Mouse (Mus musculus): ENCODE results near the gene Apoa4. TPM values are rescaled to one million over a fixed set of nuclear protein-coding genes. Genes with fewer than 3 reads are reported as not detected.

Apoa4 gene
- total and polyA plus RNA-seq, 2 experiments, result 177 to 323 TPM

DNA sequence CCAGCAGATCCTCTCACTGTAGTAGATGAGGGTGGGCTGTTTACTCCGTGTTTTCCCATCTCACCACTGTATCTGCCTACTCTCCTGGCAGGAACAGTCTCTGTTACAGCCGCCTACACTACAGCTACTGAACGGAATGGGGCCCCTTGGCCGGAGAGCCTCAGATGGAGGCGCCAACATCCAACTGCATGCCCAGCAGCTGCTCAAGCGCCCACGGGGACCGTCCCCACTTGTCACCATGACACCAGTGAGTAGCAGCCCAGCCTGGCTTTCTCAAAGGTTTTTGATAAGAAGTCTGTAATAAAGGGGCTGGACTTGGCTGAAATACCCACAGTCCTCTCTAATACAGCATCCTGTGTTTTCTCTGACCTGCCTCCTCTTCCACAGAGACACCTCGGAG lies 42.0 kb upstream of the Apoa4 start:
- Histone ChIP-seq H3K4me1 (ENCODE audit: control insufficient read depth, insufficient read depth, low read length) (peaks cover 46% of the 10 kb centered on the region), H3K27ac (replicated peaks; ENCODE audit: insufficient read depth, low read depth, low read length) (peak overlapping the region; percentile 99), H3K27me3 (ENCODE audit: control insufficient read depth, insufficient read depth, low read length) (no peaks in the 10 kb centered on the region), H3K9ac (ENCODE audit: low read depth, low read length) (peak overlapping the region; percentile 64), H3K4me3 (ENCODE audit: insufficient read depth, low read depth, low read length) (no peak overlapping the region), H3K36me3 (ENCODE audit: control insufficient read depth, insufficient read depth, low read length) (peaks cover 18% of the 10 kb centered on the region), H3K79me2 (ENCODE audit: control insufficient read depth, insufficient read depth, low read length) (no peaks in the 10 kb centered on the region)
- TF ChIP-seq POLR2A (IDR thresholded peaks at IDR 0.05; ENCODE audit: extremely low read depth, insufficient read depth, low read length) (no peak), CTCF (IDR thresholded peaks at IDR 0.05; ENCODE audit: low read depth, low read length) (no peak)
- WGBS, result 49% methylated on average over 9 of the region's 9 CpGs
- peak; percentile 51 for DNase-seq (ENCODE audit: extremely low read depth, low read depth, low spot score)

DNA sequence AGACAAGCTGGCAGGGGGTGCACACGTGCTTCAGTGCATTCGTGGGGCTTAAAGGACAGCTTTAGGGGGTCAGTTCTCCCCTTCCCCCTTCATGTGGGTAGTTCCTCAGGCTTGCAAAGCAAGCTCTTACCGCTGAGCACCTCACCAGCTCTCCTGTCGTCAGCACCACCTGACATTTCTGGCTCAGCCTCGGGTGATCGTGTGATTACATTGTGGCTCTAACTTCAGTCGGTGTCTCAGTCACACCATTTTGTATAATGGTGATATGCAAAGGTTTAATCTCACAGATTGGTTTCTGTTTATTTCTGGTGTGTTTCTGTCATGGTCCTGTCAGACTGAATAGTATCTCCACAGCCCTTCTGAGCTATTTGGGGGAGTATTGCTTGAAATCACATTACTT lies 41.6 kb upstream of the Apoa4 start:
- Histone ChIP-seq H3K27me3 (ENCODE audit: control insufficient read depth, insufficient read depth, low read length) (no peaks in the 10 kb centered on the region), H3K9ac (ENCODE audit: low read depth, low read length) (peak overlapping the region; percentile 29), H3K36me3 (ENCODE audit: control insufficient read depth, insufficient read depth, low read length) (peaks cover 18% of the 10 kb centered on the region), H3K27ac (replicated peaks; ENCODE audit: insufficient read depth, low read depth, low read length) (peak overlapping the region; percentile 99), H3K4me1 (ENCODE audit: control insufficient read depth, insufficient read depth, low read length) (peaks cover 46% of the 10 kb centered on the region), H3K4me3 (ENCODE audit: insufficient read depth, low read depth, low read length) (no peak overlapping the region), H3K79me2 (ENCODE audit: control insufficient read depth, insufficient read depth, low read length) (no peaks in the 10 kb centered on the region)
- WGBS, result 40% methylated on average over 7 of the region's 7 CpGs
- DNase-seq (ENCODE audit: extremely low read depth, low read depth, low spot score), result peak; percentile 81
- no peak for TF ChIP-seq POLR2A (IDR thresholded peaks at IDR 0.05; ENCODE audit: extremely low read depth, insufficient read depth, low read length)
- TF ChIP-seq CTCF (IDR thresholded peaks at IDR 0.05; ENCODE audit: low read depth, low read length), result no peak

DNA sequence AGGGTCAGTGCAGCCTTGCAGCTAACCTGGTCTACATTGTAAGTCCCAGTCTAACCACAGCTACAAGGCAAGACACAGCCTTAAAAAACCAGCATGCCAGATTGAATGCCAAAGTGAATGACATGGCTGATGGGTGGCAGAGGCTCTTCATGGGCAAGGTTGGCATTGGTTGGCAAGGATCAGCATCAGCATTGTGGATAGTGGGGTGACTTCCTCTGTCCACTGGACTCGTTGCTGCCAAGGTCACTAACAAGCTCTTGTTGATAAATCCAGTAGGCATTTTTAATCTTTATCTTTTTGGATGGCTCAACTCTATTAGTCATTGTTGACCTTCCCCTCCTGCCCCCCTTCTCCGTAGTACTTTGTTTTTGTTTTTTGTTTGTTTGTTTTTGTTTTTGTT lies 40.9 kb upstream of the Apoa4 start:
- Histone ChIP-seq H3K4me1 (ENCODE audit: control insufficient read depth, insufficient read depth, low read length) (peaks cover 46% of the 10 kb centered on the region), H3K4me3 (ENCODE audit: insufficient read depth, low read depth, low read length) (no peak overlapping the region), H3K36me3 (ENCODE audit: control insufficient read depth, insufficient read depth, low read length) (peaks cover 22% of the 10 kb centered on the region), H3K9ac (ENCODE audit: low read depth, low read length) (peak overlapping the region; percentile 52), H3K27me3 (ENCODE audit: control insufficient read depth, insufficient read depth, low read length) (no peaks in the 10 kb centered on the region), H3K79me2 (ENCODE audit: control insufficient read depth, insufficient read depth, low read length) (no peaks in the 10 kb centered on the region), H3K27ac (replicated peaks; ENCODE audit: insufficient read depth, low read depth, low read length) (peak overlapping the region; percentile 99)
- TF ChIP-seq CTCF (IDR thresholded peaks at IDR 0.05; ENCODE audit: low read depth, low read length) (no peak), POLR2A (IDR thresholded peaks at IDR 0.05; ENCODE audit: extremely low read depth, insufficient read depth, low read length) (no peak)
- DNase-seq (ENCODE audit: extremely low read depth, low read depth, low spot score), result peak; percentile 99
- WGBS, result 13% methylated on average over 2 of the region's 2 CpGs

DNA sequence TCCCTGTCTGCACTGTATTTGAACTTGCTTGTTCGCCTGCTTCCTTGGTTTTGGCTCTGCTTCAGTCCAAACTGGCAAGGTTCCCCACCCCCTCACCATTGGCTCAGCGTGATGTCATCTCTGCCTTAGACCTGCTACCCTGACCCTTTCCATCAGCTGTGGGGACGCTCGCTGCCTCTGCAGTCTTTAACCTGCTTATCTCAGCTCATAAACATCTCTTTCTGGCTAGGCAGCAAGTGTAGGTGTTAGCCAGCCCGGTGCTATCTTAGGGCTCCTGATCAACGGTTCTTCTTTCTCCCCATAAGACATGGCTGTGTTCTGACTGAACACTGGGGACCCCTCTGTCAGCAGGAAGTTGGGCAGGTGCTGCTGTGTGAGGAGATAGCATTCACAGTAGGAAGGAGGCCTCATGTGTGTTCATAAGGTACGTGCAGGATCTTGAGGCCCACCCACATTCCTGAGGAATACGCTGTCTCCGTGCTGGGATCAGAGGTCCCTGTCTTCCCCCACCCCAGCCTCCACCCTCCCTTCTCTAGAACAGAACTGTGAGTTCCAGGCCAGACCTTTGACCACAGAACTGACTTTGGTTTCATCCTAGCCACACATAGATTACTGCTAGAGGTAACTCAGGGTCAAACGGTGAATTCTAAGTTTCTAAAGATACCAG lies 33.5 kb upstream of the Apoa4 start:
- WGBS, result 20% methylated on average over 10 of the region's 10 CpGs
- H3K36me3 ChIP-seq (ENCODE audit: control insufficient read depth, insufficient read depth, low read length), result peaks cover 16% of the 10 kb centered on the region; the same call in 1 of the 2 replicates
- H3K79me2 ChIP-seq (ENCODE audit: control insufficient read depth, insufficient read depth, low read length), result 0 out of 2 replicates have a peak, but pooled peaks cover 3% of the 10 kb centered on the region
- no peaks in the 10 kb centered on the region for H3K27me3 ChIP-seq (ENCODE audit: control insufficient read depth, insufficient read depth, low read length)
- H3K9ac ChIP-seq (ENCODE audit: low read depth, low read length), result peak overlapping the region; percentile 41
- DNase-seq (ENCODE audit: extremely low read depth, low read depth, low spot score), result peak; percentile 88
- no peak overlapping the region for H3K4me3 ChIP-seq (ENCODE audit: insufficient read depth, low read depth, low read length)
- peaks cover 20% of the 10 kb centered on the region for H3K4me1 ChIP-seq (ENCODE audit: control insufficient read depth, insufficient read depth, low read length)
- peak overlapping the region; percentile 89 for H3K27ac ChIP-seq (replicated peaks; ENCODE audit: insufficient read depth, low read depth, low read length)
- no peak for TF ChIP-seq CTCF (IDR thresholded peaks at IDR 0.05; ENCODE audit: low read depth, low read length)

DNA sequence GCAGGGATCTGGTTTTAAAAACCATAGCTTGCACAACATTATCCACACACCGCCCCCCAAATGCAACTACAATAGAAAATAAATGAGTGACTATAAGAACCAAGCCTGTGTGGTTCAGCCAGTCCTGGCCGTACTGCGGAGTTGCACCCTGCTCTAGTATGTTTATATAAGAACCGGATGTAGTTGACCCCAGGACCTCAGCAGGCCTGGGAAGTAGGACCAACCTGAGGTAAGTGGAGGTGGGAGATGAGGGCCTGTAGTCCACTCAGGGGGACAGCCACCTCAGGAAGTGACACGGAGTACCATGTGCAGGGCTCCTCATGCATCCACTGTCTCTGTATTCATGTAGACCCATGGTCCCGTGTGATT lies 33.0 kb upstream of the Apoa4 start:
- 0 out of 2 replicates have a peak, but pooled peaks cover 3% of the 10 kb centered on the region for H3K79me2 ChIP-seq (ENCODE audit: control insufficient read depth, insufficient read depth, low read length)
- DNase-seq (ENCODE audit: extremely low read depth, low read depth, low spot score), result no peak
- H3K27ac ChIP-seq (replicated peaks; ENCODE audit: insufficient read depth, low read depth, low read length), result peak overlapping the region; percentile 21
- no peaks in the 10 kb centered on the region for H3K27me3 ChIP-seq (ENCODE audit: control insufficient read depth, insufficient read depth, low read length)
- H3K9ac ChIP-seq (ENCODE audit: low read depth, low read length), result peak overlapping the region; percentile 26; the same call in 1 of the 2 replicates
- H3K36me3 ChIP-seq (ENCODE audit: control insufficient read depth, insufficient read depth, low read length), result peaks cover 16% of the 10 kb centered on the region; the same call in 1 of the 2 replicates
- TF ChIP-seq CTCF (IDR thresholded peaks at IDR 0.05; ENCODE audit: low read depth, low read length) (no peak), POLR2A (IDR thresholded peaks at IDR 0.05; ENCODE audit: extremely low read depth, insufficient read depth, low read length) (no peak)
- peaks cover 15% of the 10 kb centered on the region for H3K4me1 ChIP-seq (ENCODE audit: control insufficient read depth, insufficient read depth, low read length)
- no peak overlapping the region for H3K4me3 ChIP-seq (ENCODE audit: insufficient read depth, low read depth, low read length)
- WGBS, result 33% methylated on average over 6 of the region's 6 CpGs

DNA sequence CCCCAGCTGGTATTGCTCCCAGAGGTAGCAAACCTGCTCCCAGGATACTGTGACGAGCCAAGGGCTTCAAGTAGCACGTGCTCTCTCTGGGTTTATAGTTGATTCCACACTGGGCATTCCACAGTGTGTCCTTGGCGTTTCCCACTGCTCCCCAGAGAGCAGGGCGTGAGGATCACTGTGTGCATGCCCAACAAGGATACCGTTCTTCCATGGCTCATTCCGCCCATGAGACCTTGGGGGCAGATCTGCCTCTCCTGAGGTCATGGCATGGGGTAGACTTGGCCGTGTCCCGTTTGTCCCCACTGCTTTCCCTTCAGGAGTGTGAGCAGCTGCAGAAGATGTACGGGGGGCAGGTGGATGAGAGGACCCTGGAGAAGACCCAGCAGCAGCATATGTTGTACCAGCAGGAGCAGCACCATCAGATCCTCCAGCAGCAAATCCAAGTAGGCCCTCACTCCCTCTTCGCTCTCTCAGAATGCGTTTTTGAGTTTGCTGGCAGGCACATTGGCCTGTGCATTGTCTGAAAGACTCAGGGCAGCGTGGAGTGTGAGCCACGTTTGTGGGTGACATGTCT lies 32.0 kb upstream of the Apoa4 start:
- 0 out of 2 replicates have a peak, but pooled peaks cover 3% of the 10 kb centered on the region for H3K79me2 ChIP-seq (ENCODE audit: control insufficient read depth, insufficient read depth, low read length)
- no peak overlapping the region for H3K27ac ChIP-seq (replicated peaks; ENCODE audit: insufficient read depth, low read depth, low read length)
- no peak overlapping the region for H3K9ac ChIP-seq (ENCODE audit: low read depth, low read length)
- no peak for DNase-seq (ENCODE audit: extremely low read depth, low read depth, low spot score)
- peaks cover 16% of the 10 kb centered on the region; the same call in 1 of the 2 replicates for H3K36me3 ChIP-seq (ENCODE audit: control insufficient read depth, insufficient read depth, low read length)
- no peak for TF ChIP-seq POLR2A (IDR thresholded peaks at IDR 0.05; ENCODE audit: extremely low read depth, insufficient read depth, low read length)
- TF ChIP-seq CTCF (IDR thresholded peaks at IDR 0.05; ENCODE audit: low read depth, low read length), result no peak
- H3K4me1 ChIP-seq (ENCODE audit: control insufficient read depth, insufficient read depth, low read length), result peaks cover 18% of the 10 kb centered on the region
- H3K4me3 ChIP-seq (ENCODE audit: insufficient read depth, low read depth, low read length), result no peak overlapping the region
- 92% methylated on average over 13 of the region's 13 CpGs for WGBS
- H3K27me3 ChIP-seq (ENCODE audit: control insufficient read depth, insufficient read depth, low read length), result no peaks in the 10 kb centered on the region
